Mouse (Mus musculus) MEL (cell line): ENCODE data around the gene Dagla. TPM values are rescaled to one million over a fixed set of nuclear protein-coding genes. Genes with fewer than 3 reads are reported as not detected.

Experiments used
- DNase-seq: peaks from one replicate; pipeline ENCODE4 v3.0.0; 2011; ENCODE audit warnings: low read depth, low spot score
- H3K27ac ChIP-seq: 2 replicates; pipeline ENCODE4 v1.5.1; 2012; ENCODE audit warnings: low read depth, mild to moderate bottlenecking, control low read depth, low read length, moderate library complexity; ENCODE audit not compliant: control insufficient read depth
- H3K27me3 ChIP-seq, 2 experiments: fragments of 150-350 bp in 1 of 2; sonication (generic) in 1 of 2; 2 replicates each; pipeline ENCODE4 v1.6.1; 2012; ENCODE audit warnings: low read length in 2 of 2, mild to moderate bottlenecking in 2 of 2, improper control_type of control experiment in 1 of 2, moderate library complexity in 1 of 2; ENCODE audit not compliant: insufficient read depth in 2 of 2, control insufficient read depth in 1 of 2
- H3K36me3 ChIP-seq, 2 experiments: 2 replicates each; pipeline ENCODE4 v1.6.1; 2012 to 2014; ENCODE audit warnings: low read length in 2 of 2, improper control_type of control experiment in 1 of 2, inconsistent platforms in 1 of 2, mild to moderate bottlenecking in 1 of 2; ENCODE audit not compliant: insufficient read depth in 2 of 2, control insufficient read depth in 1 of 2
- H3K4me1 ChIP-seq, 2 experiments: fragments of 150-350 bp in 1 of 2; sonication (generic) in 1 of 2; 2 replicates each; pipeline ENCODE4 v1.6.1; 2012; ENCODE audit warnings: low read length in 2 of 2, improper control_type of control experiment in 1 of 2, mild to moderate bottlenecking in 1 of 2; ENCODE audit not compliant: insufficient read depth in 2 of 2, control insufficient read depth in 1 of 2
- H3K4me3 ChIP-seq, 2 experiments: fragments of 150-350 bp in 1 of 2; sonication (generic) in 1 of 2; 2 replicates each; pipeline ENCODE4 v1.5.1; 2012; ENCODE audit warnings: low read depth in 2 of 2, low read length in 2 of 2, mild to moderate bottlenecking in 2 of 2, moderate library complexity in 2 of 2, control low read depth in 1 of 2, improper control_type of control experiment in 1 of 2; ENCODE audit not compliant: control insufficient read depth in 1 of 2, insufficient read depth in 1 of 2
- H3K79me2 ChIP-seq: 2 replicates; pipeline ENCODE4 v1.6.1; 2012; ENCODE audit warnings: mild to moderate bottlenecking, low read length, moderate library complexity; ENCODE audit not compliant: control insufficient read depth, poor library complexity, insufficient read depth
- H3K9ac ChIP-seq: 2 replicates; pipeline ENCODE4 v1.6.1; 2012; ENCODE audit warnings: low read depth, mild to moderate bottlenecking, control low read depth, low read length, moderate library complexity; ENCODE audit not compliant: control insufficient read depth, poor library complexity, severe bottlenecking
- H3K9me3 ChIP-seq: fragments of 150-350 bp; sonication (generic); replicated peaks from 2 replicates; pipeline ENCODE4 v1.6.1; 2012; ENCODE audit warnings: mild to moderate bottlenecking, low read length, improper control_type of control experiment, moderate library complexity; ENCODE audit not compliant: insufficient read depth
- BHLHE40 ChIP-seq: IDR thresholded peaks from 2 replicates; pipeline ENCODE4 v1.6.1; 2012; ENCODE audit warnings: low read depth, mild to moderate bottlenecking, inconsistent platforms, low read length, improper control_type of control experiment, borderline replicate concordance
- CHD1 ChIP-seq: IDR thresholded peaks from 2 replicates; pipeline ENCODE4 v1.6.1; 2012; ENCODE audit warnings: low read depth, mild to moderate bottlenecking, inconsistent platforms, low read length, improper control_type of control experiment
- E2F4 ChIP-seq: IDR thresholded peaks from 2 replicates; pipeline ENCODE4 v1.6.1; 2011; ENCODE audit warnings: low read depth, low read length, improper control_type of control experiment, borderline replicate concordance
- GABPA ChIP-seq: IDR thresholded peaks from 2 replicates; pipeline ENCODE4 v1.6.1; 2012; ENCODE audit warnings: low read depth, mild to moderate bottlenecking, inconsistent platforms, low read length, improper control_type of control experiment, moderate library complexity
- HCFC1 ChIP-seq: IDR thresholded peaks from 2 replicates; pipeline ENCODE4 v1.6.1; 2012; ENCODE audit warnings: low read depth, mild to moderate bottlenecking, inconsistent platforms, low read length, improper control_type of control experiment, moderate library complexity
- JUND ChIP-seq: IDR thresholded peaks from 2 replicates; pipeline ENCODE4 v1.6.1; 2011; ENCODE audit warnings: low read depth, mild to moderate bottlenecking, improper control_type of control experiment, low read length
- MAFK ChIP-seq: IDR thresholded peaks from 2 replicates; pipeline ENCODE4 v1.6.1; 2011; ENCODE audit warnings: low read depth, mild to moderate bottlenecking, low read length, improper control_type of control experiment, borderline replicate concordance
- MAX ChIP-seq: IDR thresholded peaks from 2 replicates; pipeline ENCODE4 v1.6.1; 2011; ENCODE audit warnings: low read length, improper control_type of control experiment
- MAZ ChIP-seq: IDR thresholded peaks from 2 replicates; pipeline ENCODE4 v1.6.1; 2012; ENCODE audit warnings: low read depth, mild to moderate bottlenecking, inconsistent platforms, low read length, improper control_type of control experiment
- MYC ChIP-seq: IDR thresholded peaks from 2 replicates; pipeline ENCODE4 v1.6.1; 2011; ENCODE audit warnings: low read depth, mild to moderate bottlenecking, low read length, improper control_type of control experiment, moderate library complexity
- NELFE ChIP-seq: IDR thresholded peaks from 2 replicates; pipeline ENCODE4 v1.6.1; 2011; ENCODE audit warnings: low read depth, low read length, improper control_type of control experiment
- NRF1 ChIP-seq: IDR thresholded peaks from 2 replicates; pipeline ENCODE4 v1.6.1; 2014; ENCODE audit warnings: low read depth, mild to moderate bottlenecking, inconsistent platforms, low read length, improper control_type of control experiment, moderate library complexity; ENCODE audit not compliant: poor library complexity, insufficient read depth, severe bottlenecking
- POLR2AphosphoS5 ChIP-seq: IDR thresholded peaks from 2 replicates; pipeline ENCODE4 v1.6.1; 2012; ENCODE audit warnings: low read depth, borderline replicate concordance, mild to moderate bottlenecking, inconsistent platforms, low read length, moderate library complexity, mixed read lengths
- RAD21 ChIP-seq: IDR thresholded peaks from 2 replicates; pipeline ENCODE4 v1.6.1; 2011; ENCODE audit warnings: mild to moderate bottlenecking, low read depth, low read length, improper control_type of control experiment
- RCOR1 ChIP-seq: IDR thresholded peaks from 2 replicates; pipeline ENCODE4 v1.6.1; 2012; ENCODE audit warnings: low read depth, mild to moderate bottlenecking, inconsistent platforms, low read length, improper control_type of control experiment
- SMC3 ChIP-seq: IDR thresholded peaks from 2 replicates; pipeline ENCODE4 v1.6.1; 2011; ENCODE audit warnings: low read depth, low read length, improper control_type of control experiment
- TAL1 ChIP-seq: IDR thresholded peaks from 2 replicates; pipeline ENCODE4 v1.6.1; 2012; ENCODE audit warnings: mild to moderate bottlenecking, inconsistent platforms, low read length, moderate library complexity, mixed read lengths
- TCF12 ChIP-seq: IDR thresholded peaks from 2 replicates; pipeline ENCODE4 v1.6.1; 2014; ENCODE audit warnings: low read depth, mild to moderate bottlenecking, inconsistent platforms, low read length, improper control_type of control experiment, moderate library complexity
- UBTF ChIP-seq: IDR thresholded peaks from 2 replicates; pipeline ENCODE4 v1.6.1; 2012; ENCODE audit warnings: low read depth, mild to moderate bottlenecking, inconsistent platforms, low read length, improper control_type of control experiment, moderate library complexity, borderline replicate concordance; ENCODE audit not compliant: insufficient read depth
- USF2 ChIP-seq, 2 experiments: IDR thresholded peaks; 2 replicates each; pipeline ENCODE4 v1.6.1; 2011 to 2012; ENCODE audit warnings: improper control_type of control experiment in 2 of 2, low read length in 2 of 2, borderline replicate concordance in 1 of 2, inconsistent platforms in 1 of 2, low read depth in 1 of 2, mild to moderate bottlenecking in 1 of 2; ENCODE audit not compliant: insufficient read depth in 1 of 2
- ZMIZ1 ChIP-seq: IDR thresholded peaks from 2 replicates; pipeline ENCODE4 v1.6.1; 2012; ENCODE audit warnings: low read depth, mild to moderate bottlenecking, inconsistent platforms, low read length, improper control_type of control experiment, moderate library complexity
- polyA plus RNA-seq, 2 experiments: library from polyadenylated mRNA; stranded (reverse) in 1 of 2; unstranded in 1 of 2; fragments of >175 nt in 1 of 2; fragments of >200 nt in 1 of 2; gene quantifications; 2 replicates each; pipeline versions ENCODE4 v1.2.1 to v1.2.4; 2012; ENCODE audit warnings: low replicate concordance in 2 of 2, low read depth in 1 of 2; ENCODE audit not compliant: insufficient read length in 2 of 2, insufficient read depth in 1 of 2, missing spikeins in 1 of 2
- total RNA-seq: library from RNA; depleted of rRNA; stranded (reverse); fragments of 300-350 nt; gene quantifications from 2 replicates; pipeline ENCODE4 v1.2.3, GENCODE M21; 2012

The Dagla gene
- total and polyA plus RNA-seq, 3 experiments: not detected

- no peak overlapping the region for H3K9ac ChIP-seq
- TF ChIP-seq TAL1: no peak
- TF ChIP-seq POLR2AphosphoS5: no peak
- no peak for TF ChIP-seq UBTF
- TF ChIP-seq BHLHE40: no peak
- no peak for TF ChIP-seq TCF12
- no peak for TF ChIP-seq RCOR1
- no peak for TF ChIP-seq GABPA
- TF ChIP-seq MYC: no peak
- no peak for TF ChIP-seq SMC3
- TF ChIP-seq CHD1: no peak
- TF ChIP-seq JUND: no peak
- TF ChIP-seq MAFK: no peak
- no peak for TF ChIP-seq RAD21
- no peak for TF ChIP-seq NRF1
- TF ChIP-seq HCFC1: no peak
- peaks cover 3 to 13% of the 10 kb centered on the region in 2 experiments for H3K27me3 ChIP-seq
- no peak overlapping the region for H3K27ac ChIP-seq
- H3K4me1 ChIP-seq: no peaks in the 10 kb centered on the region
- no peak for DNase-seq
- no peaks in the 10 kb centered on the region for H3K9me3 ChIP-seq
- H3K36me3 ChIP-seq: no peaks in the 10 kb centered on the region
- H3K79me2 ChIP-seq: no peaks in the 10 kb centered on the region
- no peak overlapping the region for H3K4me3 ChIP-seq
Measured at GRCm38 (mm10) chr19:10338724-10339123, 34.0 kb upstream of the Dagla start.

GRCm38 (mm10) chr19:10334467-10334866 is 29.8 kb upstream of the Dagla start:
- H3K27me3 ChIP-seq: peaks cover 3 to 10% of the 10 kb centered on the region in 2 experiments
- TF ChIP-seq MAX (no peak), UBTF (no peak), POLR2AphosphoS5 (no peak), MAZ (no peak), NELFE (no peak), E2F4 (no peak), MYC (no peak), USF2 (IDR thresholded peaks at IDR 0.05; ENCODE audit: borderline replicate concordance in 1 of 2, insufficient read depth in 1 of 2, low read depth in 1 of 2, low read length in 2 of 2) (no peak), RAD21 (no peak), ZMIZ1 (no peak), JUND (no peak)
- TF ChIP-seq, all 39 proteins: peak for 0
- DNase-seq: no peak
- no peaks in the 10 kb centered on the region for H3K79me2 ChIP-seq
- no peaks in the 10 kb centered on the region for H3K4me1 ChIP-seq
- no peak overlapping the region for H3K4me3 ChIP-seq
- no peak overlapping the region for H3K9ac ChIP-seq
- no peaks in the 10 kb centered on the region for H3K36me3 ChIP-seq
- no peak overlapping the region for H3K27ac ChIP-seq
- no peaks in the 10 kb centered on the region for H3K9me3 ChIP-seq
